24 mouse cellular contexts compared by ENCODE assay signal in genomic region chr9:78204194-78204593, GRCm38 (mm10). TPM values are rescaled to one million over a fixed set of nuclear protein-coding genes. Genes with fewer than 3 reads are reported as not detected.
DNase-seq lines count a peak whose midpoint lies in the region; ATAC-seq and TF ChIP-seq lines count a peak whose summit lies in the region.
"Had no signal": no experiment of that assay in that cellular context is flagged by ENCODE, and none has a peak within 500 bp of the region (broad histone marks: within the 10 kb centered on the region; RNA-seq: fewer than 3 reads in every experiment).

No protein-coding gene starts in this region.

- no peak for TF ChIP-seq CTCF in liver, adult 2 months (IDR thresholded peaks at IDR 0.05; ENCODE audit: low read depth, low read length)

- no peak overlapping the region; the same call in 1 of the 2 replicates for H3K4me2 ChIP-seq in intestine, embryonic 16.5 days (ENCODE audit: low read depth, low read length)
- H3K4me2 ChIP-seq in kidney, embryonic 16.5 days (replicated peaks; ENCODE audit: low read depth, low read length) = no peak overlapping the region
- no peak overlapping the region for H3K4me2 ChIP-seq in stomach, embryonic 15.5 days
- H3K4me2 ChIP-seq: forebrain, embryonic 12.5 days; limb, embryonic 12.5 days; midbrain, embryonic 12.5 days; neural tube, embryonic 12.5 days had no signal

- no peak overlapping the region for H3K27ac ChIP-seq in liver, adult 2 months (replicated peaks; ENCODE audit: insufficient read depth, low read depth, low read length)
- H3K27ac ChIP-seq in intestine, embryonic 16.5 days (ENCODE audit: low read length) = peak overlapping the region; percentile 54
- peak overlapping the region; percentile 23; the same call in 1 of the 2 replicates for H3K27ac ChIP-seq in kidney, embryonic 16.5 days (ENCODE audit: low read length)
- peak overlapping the region; percentile 86 for H3K27ac ChIP-seq in stomach, embryonic 15.5 days
- H3K27ac ChIP-seq: embryonic facial prominence, embryonic 10.5 days; forebrain, embryonic 12.5 days; limb, embryonic 12.5 days; liver, embryonic 14.5 days; midbrain, embryonic 12.5 days; neural tube, embryonic 12.5 days had no signal

- 60% methylated on average over 6 of the region's 6 CpGs for WGBS in liver, adult 2 months
- 64% methylated on average over 6 of the region's 6 CpGs for WGBS in intestine, embryonic 16.5 days
- WGBS in kidney, embryonic 16.5 days = 77% methylated on average over 6 of the region's 6 CpGs
- 67% methylated on average over 6 of the region's 6 CpGs for WGBS in stomach, embryonic 15.5 days

- ATAC-seq in intestine, embryonic 16.5 days = peak; percentile 90
- peak; percentile 42; the same call in 1 of the 2 replicates for ATAC-seq in kidney, embryonic 16.5 days (ENCODE audit: low FRiP score, low TSS enrichment)
- peak; percentile 87 for ATAC-seq in stomach, embryonic 15.5 days (ENCODE audit: insufficient read depth, low FRiP score, low read depth)
- ATAC-seq: hindbrain, embryonic 16.5 days had no signal

- no peak overlapping the region for H3K9ac ChIP-seq in liver, adult 2 months (ENCODE audit: low read depth, low read length)
- no peak overlapping the region for H3K9ac ChIP-seq in intestine, embryonic 16.5 days (ENCODE audit: low read depth, low read length)
- H3K9ac ChIP-seq in kidney, embryonic 16.5 days (replicated peaks; ENCODE audit: low read length) = no peak overlapping the region
- H3K9ac ChIP-seq in stomach, embryonic 15.5 days = no peak overlapping the region
- H3K9ac ChIP-seq: forebrain, embryonic 12.5 days; limb, embryonic 12.5 days; liver, embryonic 14.5 days; midbrain, embryonic 12.5 days; neural tube, embryonic 12.5 days had no signal

- H3K27me3 ChIP-seq in liver, adult 2 months (ENCODE audit: control insufficient read depth, insufficient read depth, low read length) = no peaks in the 10 kb centered on the region
- no peaks in the 10 kb centered on the region for H3K27me3 ChIP-seq in intestine, embryonic 16.5 days (replicated peaks; ENCODE audit: control insufficient read depth, insufficient read depth, low read length)
- H3K27me3 ChIP-seq in kidney, embryonic 16.5 days (ENCODE audit: insufficient read depth, low read length) = no peaks in the 10 kb centered on the region
- no peaks in the 10 kb centered on the region for H3K27me3 ChIP-seq in stomach, embryonic 15.5 days (replicated peaks)
- H3K27me3 ChIP-seq: forebrain, embryonic 12.5 days; limb, embryonic 12.5 days; midbrain, embryonic 12.5 days; neural tube, embryonic 12.5 days had no signal

- no peak overlapping the region for H3K4me3 ChIP-seq in liver, adult 2 months (ENCODE audit: insufficient read depth, low read depth, low read length)
- no peak overlapping the region for H3K4me3 ChIP-seq in intestine, embryonic 16.5 days (ENCODE audit: low read length)
- H3K4me3 ChIP-seq in kidney, embryonic 16.5 days (ENCODE audit: low read length) = no peak overlapping the region
- no peak overlapping the region for H3K4me3 ChIP-seq in stomach, embryonic 15.5 days (replicated peaks)
- H3K4me3 ChIP-seq: embryonic facial prominence, embryonic 10.5 days; forebrain, embryonic 12.5 days; limb, embryonic 12.5 days; midbrain, embryonic 12.5 days; neural tube, embryonic 12.5 days had no signal

- no peaks in the 10 kb centered on the region for H3K79me2 ChIP-seq in liver, adult 2 months (ENCODE audit: control insufficient read depth, insufficient read depth, low read length)

- TF ChIP-seq POLR2A in liver, adult 2 months (IDR thresholded peaks at IDR 0.05; ENCODE audit: extremely low read depth, insufficient read depth, low read length) = no peak

- H3K4me1 ChIP-seq in liver, adult 2 months (ENCODE audit: control insufficient read depth, insufficient read depth, low read length) = peaks cover 4% of the 10 kb centered on the region; the same call in 1 of the 2 replicates
- peaks cover 7% of the 10 kb centered on the region for H3K4me1 ChIP-seq in intestine, embryonic 16.5 days (ENCODE audit: control insufficient read depth, insufficient read depth, low read length)
- H3K4me1 ChIP-seq in kidney, embryonic 16.5 days (ENCODE audit: insufficient read depth, low read length) = no peaks in the 10 kb centered on the region
- H3K4me1 ChIP-seq in stomach, embryonic 15.5 days = no peaks in the 10 kb centered on the region
- H3K4me1 ChIP-seq: forebrain, embryonic 12.5 days; limb, embryonic 12.5 days; midbrain, embryonic 12.5 days; neural tube, embryonic 12.5 days had no signal

- DNase-seq in liver, adult 2 months (ENCODE audit: extremely low read depth, low read depth, low spot score) = peak; percentile 75
- no peak for DNase-seq in liver
- DNase-seq in gastrocnemius, adult 18-20 months (ENCODE audit: low spot score) = no peak
- no peak for DNase-seq in embryo, embryonic 10.5 days (ENCODE audit: low spot score)
- DNase-seq: adrenal gland, postnatal 36 days; cerebellum, adult 2 months; gastrocnemius, postnatal 14 days; heart, adult 18-20 months; right cerebral cortex, postnatal 4 days; thymus, adult 18-20 months had no signal

- H3K9me3 ChIP-seq in intestine, embryonic 16.5 days (ENCODE audit: control insufficient read depth, low read length) = no peaks in the 10 kb centered on the region
- H3K9me3 ChIP-seq in kidney, embryonic 16.5 days (ENCODE audit: low read length) = no peaks in the 10 kb centered on the region
- H3K9me3 ChIP-seq in stomach, embryonic 15.5 days = no peaks in the 10 kb centered on the region
- H3K9me3 ChIP-seq: embryonic facial prominence, embryonic 10.5 days; forebrain, embryonic 12.5 days; limb, embryonic 12.5 days; midbrain, embryonic 12.5 days; neural tube, embryonic 12.5 days had no signal

- peaks cover 12% of the 10 kb centered on the region for H3K36me3 ChIP-seq in liver, adult 2 months (ENCODE audit: control insufficient read depth, insufficient read depth, low read length)
- no peaks in the 10 kb centered on the region for H3K36me3 ChIP-seq in intestine, embryonic 16.5 days (ENCODE audit: control insufficient read depth, insufficient read depth, low read length)
- H3K36me3 ChIP-seq in kidney, embryonic 16.5 days (ENCODE audit: insufficient read depth, low read length) = peaks cover 41% of the 10 kb centered on the region
- H3K36me3 ChIP-seq in stomach, embryonic 15.5 days = no peaks in the 10 kb centered on the region
- H3K36me3 ChIP-seq: forebrain, embryonic 12.5 days; midbrain, embryonic 12.5 days; neural tube, embryonic 12.5 days had no signal

RNA-seq across cellular contexts. Expression of gene Gsta4, which starts 21.6 kb away (rescaled TPM):
- total RNA-seq in liver, adult 2 months (2014; rRNA removed) = 137 and 139 TPM in 2 replicates
- polyA plus RNA-seq in liver, adult 2 months (2012; rRNA removed) = 45.2 and 46.5 TPM in 2 replicates
- polyA plus RNA-seq in intestine, embryonic 16.5 days (2015; fragmentation: Nextera tagmentation; extraction: Ambion mirVana) = 57.5 and 62.7 TPM in 2 replicates
- 134 and 150 TPM in 2 replicates for polyA plus RNA-seq in kidney, embryonic 16.5 days (2015; fragmentation: Nextera tagmentation; extraction: Ambion mirVana)
- 433 and 454 TPM in 2 replicates for polyA plus RNA-seq in stomach, embryonic 15.5 days (2015; fragmentation: Nextera tagmentation; extraction: Ambion mirVana)
- total RNA-seq in gastrocnemius, adult 18-20 months (2021) = 10 to 100 TPM; 22.0 to 23.9 TPM

RNA-seq across cellular contexts. Expression of gene Gsta1, which starts 26.3 kb away (rescaled TPM):
- total RNA-seq in liver, adult 2 months (2014; rRNA removed) = 6.1 and 42.4 TPM in 2 replicates
- polyA plus RNA-seq in liver, adult 2 months (2012; rRNA removed) = 1.0 and 2.8 TPM in 2 replicates
- 94.1 and 98.3 TPM in 2 replicates for polyA plus RNA-seq in intestine, embryonic 16.5 days (2015; fragmentation: Nextera tagmentation; extraction: Ambion mirVana)
- 2.8 TPM in 2 replicates for polyA plus RNA-seq in kidney, embryonic 16.5 days (2015; fragmentation: Nextera tagmentation; extraction: Ambion mirVana)
- polyA plus RNA-seq in stomach, embryonic 15.5 days (2015; fragmentation: Nextera tagmentation; extraction: Ambion mirVana) = 36.1 and 42.7 TPM in 2 replicates
- total RNA-seq in gastrocnemius, adult 18-20 months (2021) = not detected
- total RNA-seq: gastrocnemius, postnatal 14 days; hematopoietic stem cell, adult 5-6 weeks; layer of hippocampus, postnatal 14 days; left cerebral cortex, postnatal 10 days had no signal
- polyA plus RNA-seq: cerebellum, adult 2 months; embryonic facial prominence, embryonic 10.5 days; forebrain, embryonic 12.5 days; hindbrain, embryonic 16.5 days; limb, embryonic 12.5 days; midbrain, embryonic 12.5 days; neural tube, embryonic 12.5 days had no signal

RNA-seq across cellular contexts. Expression of gene Gm3776, which starts 52.7 kb away (rescaled TPM):
- total RNA-seq in liver, adult 2 months (2014; rRNA removed) = 5.1 and 42.0 TPM in 2 replicates
- 0.48 and 0.92 TPM in 2 replicates for polyA plus RNA-seq in liver, adult 2 months (2012; rRNA removed)
- polyA plus RNA-seq in intestine, embryonic 16.5 days (2015; fragmentation: Nextera tagmentation; extraction: Ambion mirVana) = 73.4 and 80.7 TPM in 2 replicates
- polyA plus RNA-seq in kidney, embryonic 16.5 days (2015; fragmentation: Nextera tagmentation; extraction: Ambion mirVana) = 0.58 and 1.5 TPM in 2 replicates
- 26.7 and 32.2 TPM in 2 replicates for polyA plus RNA-seq in stomach, embryonic 15.5 days (2015; fragmentation: Nextera tagmentation; extraction: Ambion mirVana)
- under 1 TPM in 1 of 2 experiments, not detected in 1; 0.32 TPM for total RNA-seq in gastrocnemius, adult 18-20 months (2021)
- total RNA-seq: adrenal gland, postnatal 36 days; gastrocnemius, postnatal 14 days; hematopoietic stem cell, adult 5-6 weeks; layer of hippocampus, postnatal 14 days; left cerebral cortex, postnatal 10 days had no signal
- polyA plus RNA-seq: cerebellum, adult 2 months; embryonic facial prominence, embryonic 10.5 days; forebrain, embryonic 12.5 days; heart, embryonic 16.5 days; hindbrain, embryonic 16.5 days; limb, embryonic 12.5 days; liver, embryonic 14.5 days; midbrain, embryonic 12.5 days; neural tube, embryonic 12.5 days had no signal

Comparison
In these comparisons a context has a peak if more than half of its experiments do, and no peak if none do; other contexts are left out.
1. RNA of gene Gm3776, which starts 52.7 kb away (polyA plus RNA-seq): 73.4 to 80.7 TPM in intestine, embryonic 16.5 days and 26.7 to 32.2 TPM in stomach, embryonic 15.5 days; 0.58 to 1.5 TPM in kidney, embryonic 16.5 days and 0.48 to 0.92 TPM in liver, adult 2 months; every median in the first group is over 10 times any median in the second.
2. Peak in every context shown above with its lines, with median percentiles within 50 percentile points of each other: ATAC-seq.